Mouse (Mus musculus): Measurements from ENCODE around the gene D10Jhu81e.
A peak's percentile ranks its signal among the peaks of the same experiment; 100 is the strongest.
"Not testable (repeated sequence)": the region's sequence is repeated elsewhere in the genome, so short reads cannot be mapped to it uniquely, and the experiment has no call there.

The D10Jhu81e gene

GRCm38 (mm10) chr10:78169281-78170042, at the start of gene D10Jhu81e:
D10Jhu81e (minus strand) TSS chr10:78169782.
- DNase-seq (ENCODE audit: low spot score) = peak; percentile 99

- no peak for DNase-seq (ENCODE audit: low spot score)
Measured at GRCm38 (mm10) chr10:78218576-78218975, 49.0 kb upstream of the D10Jhu81e start.

GRCm38 (mm10) chr10:78216376-78217083, 46.9 kb upstream of the D10Jhu81e start:
- no peak for DNase-seq (ENCODE audit: low spot score)

DNA sequence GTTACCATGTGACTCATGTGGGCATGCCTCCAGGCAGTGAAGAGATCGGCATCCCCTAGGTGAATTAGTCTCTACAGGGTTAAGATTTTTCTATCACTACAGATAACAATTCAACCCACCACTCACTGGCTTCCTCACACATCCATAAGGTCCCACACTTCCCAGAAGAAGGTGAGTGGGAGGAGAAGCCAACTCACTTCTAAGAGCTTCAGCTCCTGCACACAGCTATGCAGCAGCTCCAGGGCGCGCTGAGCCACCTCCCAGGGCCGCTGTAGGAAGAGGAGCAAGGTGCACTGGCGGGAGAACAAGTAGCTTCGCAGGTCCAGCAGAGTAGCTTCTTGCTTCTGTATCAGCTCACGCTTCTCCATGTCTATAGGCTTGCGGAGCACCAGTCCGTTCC, 44.8 kb upstream of the D10Jhu81e start:
- no peak for DNase-seq (ENCODE audit: low spot score)

DNA sequence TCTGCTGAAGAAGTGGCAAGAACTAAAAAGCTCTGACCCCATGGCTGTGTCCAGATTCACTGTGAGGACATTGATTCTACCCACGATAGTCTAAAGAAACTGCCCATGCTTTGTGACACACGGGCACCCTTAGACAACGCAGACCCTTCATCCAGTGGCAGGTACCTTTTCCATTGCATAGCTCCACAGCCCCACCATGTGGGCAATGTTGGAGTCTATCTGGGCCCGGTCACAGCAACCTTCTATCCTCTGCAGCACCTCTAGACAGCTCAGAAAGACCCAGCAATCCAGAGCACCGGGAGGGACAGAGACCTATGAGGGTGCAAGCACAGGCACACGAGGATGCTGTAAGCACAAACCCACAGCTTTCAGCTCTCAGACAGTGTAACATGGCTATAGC, 41.7 kb upstream of the D10Jhu81e start:
- no peak for DNase-seq (ENCODE audit: low spot score)

DNA sequence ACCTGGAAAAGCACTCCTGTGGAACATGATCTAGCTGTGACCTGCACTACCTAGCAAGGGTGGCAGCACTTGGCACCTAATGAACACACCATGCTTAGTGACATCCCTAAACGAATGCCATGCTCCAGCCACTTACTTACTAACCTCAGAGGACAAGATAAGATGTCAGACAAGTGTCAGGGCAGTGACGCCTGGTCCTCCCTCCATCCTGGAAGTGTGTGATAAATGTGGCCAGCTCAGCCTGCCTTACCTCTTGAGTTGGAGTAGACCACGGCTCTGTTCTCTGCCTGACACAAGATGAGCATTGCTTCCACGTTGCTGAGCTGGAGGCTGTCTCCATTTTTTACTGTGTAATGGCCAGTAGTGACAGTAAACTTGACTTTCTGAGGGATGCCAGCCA, 31.6 kb upstream of the D10Jhu81e start:
- no peak for DNase-seq (ENCODE audit: low spot score)

DNA sequence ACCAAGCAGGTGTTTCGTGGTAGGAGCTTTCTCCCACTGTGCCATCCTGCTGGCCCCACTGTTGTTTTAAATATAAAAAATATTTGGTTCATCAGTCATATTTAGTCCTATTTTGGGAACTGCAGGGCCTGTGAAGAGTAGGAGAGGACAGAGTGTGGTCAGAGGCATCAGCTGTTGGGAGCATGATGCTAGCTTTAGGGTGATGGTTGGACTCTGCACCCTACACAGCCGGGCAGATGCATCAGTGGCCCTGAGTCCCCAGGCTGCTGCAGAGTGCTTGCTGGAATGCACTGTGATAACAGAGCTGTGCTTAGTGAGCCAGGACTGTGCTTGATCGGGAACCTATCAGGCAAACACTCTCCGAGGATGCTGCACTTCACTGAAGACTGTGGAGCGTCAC, 23.4 kb upstream of the D10Jhu81e start:
- no peak for DNase-seq (ENCODE audit: low spot score)

GRCm38 (mm10) chr10:78186076-78186475, 16.5 kb upstream of the D10Jhu81e start:
- DNase-seq (ENCODE audit: low spot score) = not testable (repeated sequence)

GRCm38 (mm10) chr10:78185381-78185725, 15.8 kb upstream of the D10Jhu81e start:
- DNase-seq (ENCODE audit: low spot score) = no peak

GRCm38 (mm10) chr10:78184531-78185380, 15.2 kb upstream of the D10Jhu81e start, which contains the start of gene Pwp2:
Pwp2 (minus strand) TSS chr10:78185149.
- peak; percentile 79 for DNase-seq (ENCODE audit: low spot score)

- DNase-seq (ENCODE audit: low spot score) = no peak
Measured at GRCm38 (mm10) chr10:78183577-78183976, 14.0 kb upstream of the D10Jhu81e start.

DNA sequence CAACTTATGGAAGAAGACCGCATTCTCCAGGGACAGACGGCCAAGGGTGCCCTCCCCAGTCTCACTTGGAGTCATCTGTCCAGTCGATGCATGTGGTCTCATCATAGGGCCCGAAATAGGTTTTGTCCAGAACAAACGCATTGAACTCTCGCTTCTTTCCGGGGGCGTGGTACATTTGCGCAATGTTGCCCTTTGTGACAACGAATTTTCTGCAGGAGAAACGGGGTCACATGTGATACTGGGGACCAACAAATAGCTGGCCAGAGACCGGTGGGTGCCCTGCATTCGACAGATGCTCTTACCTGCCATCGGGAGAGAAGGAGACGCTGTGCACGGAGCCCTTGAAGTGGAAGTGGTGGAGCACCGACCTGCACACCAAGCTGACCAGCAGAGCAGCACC, 12.7 kb upstream of the D10Jhu81e start:
- DNase-seq (ENCODE audit: low spot score) = no peak

GRCm38 (mm10) chr10:78174474-78174873, 4.9 kb upstream of the D10Jhu81e start:
- DNase-seq (ENCODE audit: low spot score) = no peak

DNA sequence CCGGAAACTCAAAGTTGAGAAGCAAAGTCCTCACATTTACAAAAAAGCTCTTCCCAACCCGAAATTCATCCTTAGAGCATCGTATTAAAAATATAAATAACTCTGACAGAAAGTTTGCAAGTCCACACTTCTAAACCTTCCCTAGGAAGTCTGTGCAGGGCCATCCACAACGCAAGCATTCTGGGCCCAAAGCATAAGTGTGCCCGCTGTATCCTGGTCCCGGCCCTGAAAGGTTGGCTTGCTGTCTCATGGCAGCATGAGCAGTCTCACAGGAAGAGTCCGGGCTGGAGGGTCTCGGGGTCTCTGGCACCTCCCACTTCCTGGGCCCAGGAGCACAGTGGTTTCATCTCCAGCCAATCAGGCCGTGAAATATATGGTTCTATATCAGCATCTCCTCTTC, 2.0 kb upstream of the D10Jhu81e start:
- no peak for DNase-seq (ENCODE audit: low spot score)

GRCm38 (mm10) chr10:78171057-78171456, 1.5 kb upstream of the D10Jhu81e start:
- no peak for DNase-seq (ENCODE audit: low spot score)

DNA sequence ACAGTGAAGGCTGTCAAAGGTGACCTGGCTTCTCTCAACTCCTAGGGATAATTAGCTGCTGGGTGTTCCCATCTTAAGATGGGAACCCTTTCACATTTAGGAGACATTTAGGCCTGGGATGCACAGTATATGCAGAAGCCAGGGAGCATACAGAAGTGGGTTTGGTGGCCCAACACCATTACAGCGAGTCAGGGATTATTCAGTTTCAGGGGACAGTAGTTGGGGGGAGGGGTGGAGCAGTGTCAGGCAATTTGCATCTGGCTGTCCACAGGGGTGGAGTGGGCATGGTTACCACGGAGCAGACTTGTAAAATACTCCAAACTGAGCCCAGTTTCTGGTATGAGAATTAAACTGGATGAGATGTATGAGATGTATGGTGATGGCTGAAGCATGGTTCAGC, 863 bp upstream of the D10Jhu81e start:
- no peak for DNase-seq (ENCODE audit: low spot score)

DNA sequence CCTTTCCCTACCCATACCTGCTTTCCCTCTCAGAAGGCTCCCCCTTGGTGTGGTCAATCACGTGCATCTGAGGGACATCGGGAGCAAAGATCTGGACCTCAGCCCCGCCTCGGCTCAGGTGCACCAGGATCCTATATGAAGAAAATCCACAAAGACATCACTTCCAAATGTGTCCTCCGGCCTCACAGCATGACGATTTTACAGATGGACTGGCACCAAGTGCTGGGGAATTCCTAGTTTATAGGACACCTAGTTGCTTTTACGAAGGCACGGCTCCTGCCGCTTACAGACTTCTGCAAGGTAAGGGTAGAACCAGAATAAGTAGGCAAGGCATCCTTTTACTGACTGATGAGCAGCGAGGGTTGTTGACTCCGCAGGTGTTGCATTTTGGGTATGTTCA, 790 bp downstream of the D10Jhu81e start:
- DNase-seq (ENCODE audit: low spot score) = no peak

- no peak for DNase-seq (ENCODE audit: low spot score)
Measured at GRCm38 (mm10) chr10:78167775-78168174, 1.8 kb downstream of the D10Jhu81e start.

GRCm38 (mm10) chr10:78167333-78167732, 2.2 kb downstream of the D10Jhu81e start:
- no peak for DNase-seq (ENCODE audit: low spot score)

- DNase-seq (ENCODE audit: low spot score) = no peak
Measured at GRCm38 (mm10) chr10:78165256-78166005, 4.2 kb downstream of the D10Jhu81e start.

DNA sequence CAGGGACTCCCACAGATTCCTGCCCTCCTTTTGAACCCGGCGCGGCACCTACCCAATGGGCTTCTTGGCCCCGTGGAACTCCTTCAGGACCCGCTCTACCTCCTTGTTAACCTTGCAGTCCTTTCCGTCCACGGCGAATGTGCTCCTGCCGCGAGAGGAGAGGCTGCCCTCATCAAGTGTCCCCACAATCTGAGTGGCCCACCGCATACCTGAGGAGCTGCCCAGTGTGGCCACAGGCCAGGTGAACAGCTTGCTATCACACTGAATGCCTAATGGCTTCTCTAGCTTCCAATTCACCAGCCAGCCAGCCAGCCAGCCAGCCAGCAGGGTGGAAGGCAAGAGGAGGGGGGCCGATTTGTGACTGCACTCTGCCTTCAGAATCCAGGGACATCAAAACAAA, 4.8 kb downstream of the D10Jhu81e start:
- DNase-seq (ENCODE audit: low spot score) = no peak

- peak; percentile 62 for DNase-seq (ENCODE audit: low spot score)
Measured at GRCm38 (mm10) chr10:78163923-78164322, 5.7 kb downstream of the D10Jhu81e start.
